Mouse (Mus musculus): ENCODE measurements at regions not wholly inside any gene's neighbourhood (a gene's known extent, or its start where the extent isn't known, plus 50 kb on each side); places are given as distances from the start of the nearest gene placed in this dataset.
A peak's percentile ranks its signal among the peaks of the same experiment; 100 is the strongest.

- ATAC-seq (replicated peaks; ENCODE audit: low FRiP score, poor library complexity, severe bottlenecking), result no peak
Measured at GRCm38 (mm10) chr7:90057947-90058346, 72.1 kb upstream of the Picalm start.

GRCm38 (mm10) chr7:90058636-90059035 is 71.4 kb upstream of the Picalm start:
- no peak for ATAC-seq (replicated peaks; ENCODE audit: low FRiP score, poor library complexity, severe bottlenecking)

- peak; percentile 12; the same call in 1 of the 2 replicates for ATAC-seq (replicated peaks; ENCODE audit: low FRiP score, poor library complexity, severe bottlenecking)
Measured at GRCm38 (mm10) chr7:90059249-90059628, 70.8 kb upstream of the Picalm start.

GRCm38 (mm10) chr7:90059629-90060301 is 70.2 kb upstream of the Picalm start:
- peak; percentile 36 for ATAC-seq (replicated peaks; ENCODE audit: low FRiP score, poor library complexity, severe bottlenecking)

- peak; percentile 75 for ATAC-seq (replicated peaks; ENCODE audit: low FRiP score, poor library complexity, severe bottlenecking)
Measured at GRCm38 (mm10) chr7:90060343-90061175, 69.5 kb upstream of the Picalm start.

- no peak for ATAC-seq (replicated peaks; ENCODE audit: low FRiP score, poor library complexity, severe bottlenecking)
Measured at GRCm38 (mm10) chr7:90061701-90062100, 68.3 kb upstream of the Picalm start.

GRCm38 (mm10) chr7:90062874-90063273 is 67.1 kb upstream of the Picalm start:
- ATAC-seq (replicated peaks; ENCODE audit: low FRiP score, poor library complexity, severe bottlenecking), result peak; percentile 58

- no peak for ATAC-seq (replicated peaks; ENCODE audit: low FRiP score, poor library complexity, severe bottlenecking)
Measured at GRCm38 (mm10) chr7:90064198-90064597, 65.8 kb upstream of the Picalm start.

GRCm38 (mm10) chr7:90065269-90065955 is 64.6 kb upstream of the Picalm start:
- peak; percentile 34; the same call in 1 of the 2 replicates for ATAC-seq (replicated peaks; ENCODE audit: low FRiP score, poor library complexity, severe bottlenecking)

- no peak for ATAC-seq (replicated peaks; ENCODE audit: low FRiP score, poor library complexity, severe bottlenecking)
Measured at GRCm38 (mm10) chr7:90066275-90066674, 63.7 kb upstream of the Picalm start.

- ATAC-seq (replicated peaks; ENCODE audit: low FRiP score, poor library complexity, severe bottlenecking), result no peak
Measured at GRCm38 (mm10) chr7:90067961-90068665, 61.9 kb upstream of the Picalm start.

GRCm38 (mm10) chr7:90070267-90070666 is 59.7 kb upstream of the Picalm start:
- no peak for ATAC-seq (replicated peaks; ENCODE audit: low FRiP score, poor library complexity, severe bottlenecking)

- no peak for ATAC-seq (replicated peaks; ENCODE audit: low FRiP score, poor library complexity, severe bottlenecking)
Measured at GRCm38 (mm10) chr7:90073865-90074264, 56.1 kb upstream of the Picalm start.

GRCm38 (mm10) chr7:90074592-90074991 is 55.4 kb upstream of the Picalm start:
- ATAC-seq (replicated peaks; ENCODE audit: low FRiP score, poor library complexity, severe bottlenecking), result peak; percentile 83

- ATAC-seq (replicated peaks; ENCODE audit: low FRiP score, poor library complexity, severe bottlenecking), result peak; percentile 44
Measured at GRCm38 (mm10) chr7:90077565-90077964, 52.4 kb upstream of the Picalm start.

GRCm38 (mm10) chr7:90080083-90080772 is 49.8 kb upstream of the Picalm start:
- peak; percentile 68 for ATAC-seq (replicated peaks; ENCODE audit: low FRiP score, poor library complexity, severe bottlenecking)

Measured in erythroblast, adult 5-6 weeks (primary cell).